Mouse (Mus musculus) limb, embryonic 14.5 days (tissue): ENCODE measurements around the gene Gm20388. TPM values are rescaled to one million over a fixed set of nuclear protein-coding genes. Genes with fewer than 3 reads are reported as not detected.

Experiments used
- ATAC-seq: fragments of 200-750 bp; cut with Nextera tagmentation; 2 replicates; pipeline ENCODE4 v1.8.0; 2017; ENCODE audit warnings: low read depth, moderate number of reproducible peaks, moderate TSS enrichment; ENCODE audit not compliant: low FRiP score
- DNase-seq: peaks from one replicate; pipeline ENCODE4 v3.0.0-alpha.2; 2015; ENCODE audit warnings: low spot score
- H3K27ac ChIP-seq: fragments of 300-500 bp; sonication (generic); replicated peaks from 2 replicates; pipeline ENCODE4 v1.5.1; 2014; ENCODE audit warnings: low read depth, mild to moderate bottlenecking, low read length, moderate library complexity, mixed read lengths
- H3K27me3 ChIP-seq: fragments of 300-500 bp; sonication (generic); 2 replicates; pipeline ENCODE4 v1.6.1; 2014; ENCODE audit warnings: low read length, mixed read lengths; ENCODE audit not compliant: control insufficient read depth, insufficient read depth
- H3K36me3 ChIP-seq: fragments of 300-500 bp; sonication (generic); 2 replicates; pipeline ENCODE4 v1.6.1; 2014; ENCODE audit warnings: mild to moderate bottlenecking, low read length, moderate library complexity, mixed read lengths; ENCODE audit not compliant: control insufficient read depth, insufficient read depth
- H3K4me1 ChIP-seq: fragments of 300-500 bp; sonication (generic); 2 replicates; pipeline ENCODE4 v1.6.1; 2014; ENCODE audit warnings: antibody characterized with exemption, low read length, mixed read lengths; ENCODE audit not compliant: control insufficient read depth, insufficient read depth
- H3K4me2 ChIP-seq: fragments of 300-500 bp; sonication (generic); replicated peaks from 2 replicates; pipeline ENCODE4 v1.6.1; 2014; ENCODE audit warnings: low read depth, mild to moderate bottlenecking, low read length, moderate library complexity; ENCODE audit not compliant: severe bottlenecking
- H3K4me3 ChIP-seq: fragments of 300-500 bp; sonication (generic); replicated peaks from 2 replicates; pipeline ENCODE4 v1.5.1; 2014; ENCODE audit warnings: low read length
- H3K9ac ChIP-seq: fragments of 300-500 bp; sonication (generic); 2 replicates; pipeline ENCODE4 v1.6.1; 2014; ENCODE audit warnings: mild to moderate bottlenecking, low read depth, low read length, moderate library complexity; ENCODE audit not compliant: severe bottlenecking
- H3K9me3 ChIP-seq: fragments of 300-500 bp; sonication (generic); 2 replicates; pipeline ENCODE4 v1.6.1; 2016; ENCODE audit warnings: low read length; ENCODE audit not compliant: control insufficient read depth
- POLR2A ChIP-seq: fragments of 200-500 bp; IDR thresholded peaks from 2 replicates; pipeline ENCODE4 v1.8.0; 2012; ENCODE audit warnings: inconsistent platforms, mild to moderate bottlenecking, moderate library complexity, borderline replicate concordance; ENCODE audit not compliant: insufficient read depth, insufficient read length; ENCODE audit errors: extremely low read depth
- WGBS: fragments of 180-500 bp; shearing (Covaris S2); extraction: QIAGEN DNeasy Blood & Tissue Kit; methylation state at CpG from one replicate; pipeline ENCODE4 v1.1.7; 2014; 5-methylcytosine and 5-hydroxymethylcytosine counted together
- polyA plus RNA-seq, 2 experiments: library from polyadenylated mRNA; depleted of rRNA in 1 of 2; stranded (reverse) in 1 of 2; unstranded in 1 of 2; fragments of >200 nt; fragmentation: Nextera tagmentation in 1 of 2; extraction: Ambion mirVana in 1 of 2; gene quantifications; 2 replicates each; pipeline versions ENCODE4 v1.2.1 to v1.2.3; 2012 to 2014

The Gm20388 gene
- polyA plus RNA-seq, 2 experiments = 1.9 to 49.9 TPM

GRCm38 (mm10) chr8:122640825-122641224 lies 2730.2 kb downstream of the Gm20388 start:
- H3K9ac ChIP-seq = no peak overlapping the region
- 79% methylated on average over 4 of the region's 4 CpGs for WGBS
- DNase-seq = no peak
- H3K27ac ChIP-seq = no peak overlapping the region
- no peak for ATAC-seq
- peaks cover 23% of the 10 kb centered on the region; the same call in 1 of the 2 replicates for H3K4me1 ChIP-seq
- H3K27me3 ChIP-seq = no peaks in the 10 kb centered on the region
- no peak overlapping the region for H3K4me3 ChIP-seq
- TF ChIP-seq POLR2A = no peak
- peaks cover 4% of the 10 kb centered on the region; the same call in 1 of the 2 replicates for H3K36me3 ChIP-seq
- no peaks in the 10 kb centered on the region for H3K9me3 ChIP-seq
- H3K4me2 ChIP-seq = no peak overlapping the region

- H3K4me1 ChIP-seq = peaks cover 21% of the 10 kb centered on the region; the same call in 1 of the 2 replicates
- no peak overlapping the region for H3K27ac ChIP-seq
- H3K9ac ChIP-seq = no peak overlapping the region
- 57% methylated on average over 11 of the region's 15 CpGs for WGBS
- H3K36me3 ChIP-seq = peaks cover 5% of the 10 kb centered on the region; the same call in 1 of the 2 replicates
- DNase-seq (no peak), ATAC-seq (no peak)
- TF ChIP-seq POLR2A = no peak
- H3K4me2 ChIP-seq = no peak overlapping the region
- no peak overlapping the region for H3K4me3 ChIP-seq
- H3K27me3 ChIP-seq = no peaks in the 10 kb centered on the region
- no peaks in the 10 kb centered on the region for H3K9me3 ChIP-seq
Measured at GRCm38 (mm10) chr8:122641406-122641805, 2730.8 kb downstream of the Gm20388 start.

GRCm38 (mm10) chr8:122642071-122642470 lies 2731.4 kb downstream of the Gm20388 start:
- peaks cover 19% of the 10 kb centered on the region; the same call in 1 of the 2 replicates for H3K4me1 ChIP-seq
- no peak overlapping the region for H3K4me3 ChIP-seq
- H3K4me2 ChIP-seq = no peak overlapping the region
- peaks cover 5% of the 10 kb centered on the region; the same call in 1 of the 2 replicates for H3K36me3 ChIP-seq
- no peak for ATAC-seq
- H3K27me3 ChIP-seq = no peaks in the 10 kb centered on the region
- WGBS = 66% methylated on average over 9 of the region's 9 CpGs
- DNase-seq = no peak
- H3K9ac ChIP-seq = no peak overlapping the region
- no peak overlapping the region for H3K27ac ChIP-seq
- TF ChIP-seq POLR2A = no peak
- H3K9me3 ChIP-seq = no peaks in the 10 kb centered on the region

- Histone ChIP-seq H3K27ac (no peak overlapping the region), H3K4me1 (peaks cover 19% of the 10 kb centered on the region), H3K4me2 (no peak overlapping the region), H3K9ac (no peak overlapping the region), H3K36me3 (peaks cover 5% of the 10 kb centered on the region; the same call in 1 of the 2 replicates), H3K27me3 (no peaks in the 10 kb centered on the region), H3K9me3 (no peaks in the 10 kb centered on the region), H3K4me3 (no peak overlapping the region)
- ATAC-seq (no peak), DNase-seq (no peak)
- 75% methylated on average over 6 of the region's 6 CpGs for WGBS
- TF ChIP-seq POLR2A = no peak
Measured at GRCm38 (mm10) chr8:122644175-122644954, 2733.7 kb downstream of the Gm20388 start.

GRCm38 (mm10) chr8:122646337-122646736 lies 2735.7 kb downstream of the Gm20388 start:
- ATAC-seq = 0 out of 2 replicates have a peak, but pooled peaks have one; percentile 13
- 77% methylated on average over 16 of the region's 16 CpGs for WGBS
- Histone ChIP-seq H3K9me3 (no peaks in the 10 kb centered on the region), H3K36me3 (peaks cover 5% of the 10 kb centered on the region; the same call in 1 of the 2 replicates), H3K4me3 (no peak overlapping the region), H3K9ac (no peak overlapping the region), H3K27ac (no peak overlapping the region), H3K4me2 (no peak overlapping the region), H3K27me3 (no peaks in the 10 kb centered on the region), H3K4me1 (peaks cover 6% of the 10 kb centered on the region)
- no peak for TF ChIP-seq POLR2A
- no peak for DNase-seq
